19 mouse cellular contexts compared by ENCODE assay signal in the genomic region with DNA sequence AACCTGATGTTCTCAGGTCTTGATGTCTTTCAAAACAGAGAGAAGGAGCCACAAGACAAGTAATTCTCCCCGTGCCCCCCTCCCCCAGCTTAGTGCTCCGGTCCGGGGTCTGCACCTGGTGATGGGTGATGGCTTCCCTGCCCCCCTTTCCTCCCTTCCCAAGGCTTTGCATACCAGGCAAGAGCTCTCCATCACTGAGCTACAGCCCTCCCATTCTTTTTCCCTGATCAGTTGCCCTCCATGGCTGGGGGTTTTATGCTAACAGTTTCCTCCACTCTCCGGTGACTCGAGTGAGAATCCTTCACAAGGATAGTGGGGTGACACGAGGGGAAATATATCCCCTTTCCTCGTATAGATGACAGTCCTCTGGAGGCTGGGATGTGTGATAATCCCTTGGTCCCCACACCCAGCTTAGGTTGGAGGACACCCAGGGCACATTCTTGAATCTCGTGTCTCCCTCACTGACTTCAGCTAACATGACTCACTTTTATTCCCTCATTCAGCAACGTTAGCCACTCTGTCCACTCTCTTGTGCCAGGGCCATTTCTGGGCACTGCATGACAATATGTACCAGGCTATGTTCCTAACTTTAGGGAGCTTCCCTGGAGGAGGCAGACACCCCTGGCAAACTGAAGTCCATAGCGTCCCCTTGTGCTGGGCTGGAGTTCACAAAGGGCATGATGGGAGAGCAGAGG.
DNase-seq lines count a peak whose midpoint lies in the region; ATAC-seq lines count a peak whose summit lies in the region.
"Had no signal": no experiment of that assay in that cellular context is flagged by ENCODE, and none has a peak within 500 bp of the region (broad histone marks: within the 10 kb centered on the region; RNA-seq: fewer than 3 reads in every experiment).

No protein-coding gene starts in this region.

- no peak for ATAC-seq in intestine, embryonic 14.5 days (replicated peaks; ENCODE audit: low FRiP score, low TSS enrichment, low read depth)
- ATAC-seq in intestine, embryonic 16.5 days = no peak
- ATAC-seq: forebrain, embryonic 13.5 days had no signal

- H3K36me3 ChIP-seq in intestine, embryonic 14.5 days (ENCODE audit: control insufficient read depth, insufficient read depth, low read length) = no peaks in the 10 kb centered on the region
- no peaks in the 10 kb centered on the region for H3K36me3 ChIP-seq in intestine, embryonic 16.5 days (ENCODE audit: control insufficient read depth, insufficient read depth, low read length)
- H3K36me3 ChIP-seq: hindbrain, embryonic 15.5 days; limb, embryonic 13.5 days; midbrain, embryonic 10.5 days; neural tube, embryonic 13.5 days had no signal

- DNase-seq in gastrocnemius, postnatal 36 days = peak; percentile 51 to 53
- DNase-seq in gastrocnemius, postnatal 10 days = no peak
- DNase-seq in intestine, embryonic 14.5 days (ENCODE audit: low spot score) = peak; percentile 49
- DNase-seq in Muller cell, postnatal 12 days (ENCODE audit: inconsistent ontology term) = peak; percentile 80
- DNase-seq in skeletal muscle tissue, adult 2 months (ENCODE audit: low read depth, low spot score) = peak; percentile 66
- DNase-seq in right cerebral cortex, postnatal 25 days = no peak
- DNase-seq in kidney, adult 18-20 months = no peak
- DNase-seq: B cell, adult 2 months; cerebellum, adult 9-11 months; embryo, embryonic 11 days; kidney, adult 9 months; layer of hippocampus, adult 9-11 months; thymus, postnatal 4 days had no signal

- no peak overlapping the region for H3K27ac ChIP-seq in intestine, embryonic 14.5 days (ENCODE audit: low read depth)
- H3K27ac ChIP-seq in intestine, embryonic 16.5 days (ENCODE audit: low read length) = no peak overlapping the region
- H3K27ac ChIP-seq: forebrain, embryonic 13.5 days; hindbrain, embryonic 15.5 days; limb, embryonic 13.5 days; midbrain, embryonic 10.5 days; neural tube, embryonic 13.5 days had no signal

- H3K4me1 ChIP-seq in intestine, embryonic 14.5 days (replicated peaks; ENCODE audit: control insufficient read depth, insufficient read depth, low read length) = no peaks in the 10 kb centered on the region
- no peaks in the 10 kb centered on the region for H3K4me1 ChIP-seq in intestine, embryonic 16.5 days (ENCODE audit: control insufficient read depth, insufficient read depth, low read length)
- H3K4me1 ChIP-seq: hindbrain, embryonic 15.5 days; midbrain, embryonic 10.5 days; neural tube, embryonic 13.5 days had no signal

- 0 out of 2 replicates have a peak, but pooled peaks cover under 1% of the 10 kb centered on the region for H3K9me3 ChIP-seq in intestine, embryonic 14.5 days (ENCODE audit: control insufficient read depth, low read length)
- peaks cover 2% of the 10 kb centered on the region; the same call in 1 of the 2 replicates for H3K9me3 ChIP-seq in intestine, embryonic 16.5 days (ENCODE audit: control insufficient read depth, low read length)
- H3K9me3 ChIP-seq: hindbrain, embryonic 15.5 days; midbrain, embryonic 10.5 days; neural tube, embryonic 13.5 days had no signal

- no peak overlapping the region for H3K9ac ChIP-seq in intestine, embryonic 14.5 days (ENCODE audit: low read length)
- no peak overlapping the region for H3K9ac ChIP-seq in intestine, embryonic 16.5 days (ENCODE audit: low read depth, low read length)
- H3K9ac ChIP-seq: forebrain, embryonic 13.5 days; hindbrain, embryonic 15.5 days; limb, embryonic 13.5 days; neural tube, embryonic 13.5 days had no signal

- intact Hi-C loops in gastrocnemius, postnatal 36 days (cut with DNase I) = no loop called here

- 76% methylated on average over 10 of the region's 10 CpGs for WGBS in intestine, embryonic 14.5 days
- 77% methylated on average over 10 of the region's 10 CpGs for WGBS in intestine, embryonic 16.5 days

- H3K4me3 ChIP-seq in intestine, embryonic 14.5 days (ENCODE audit: low read depth, low read length) = no peak overlapping the region
- H3K4me3 ChIP-seq in intestine, embryonic 16.5 days (ENCODE audit: low read length) = no peak overlapping the region
- H3K4me3 ChIP-seq: forebrain, embryonic 13.5 days; hindbrain, embryonic 15.5 days; limb, embryonic 13.5 days; midbrain, embryonic 10.5 days; neural tube, embryonic 13.5 days had no signal

- H3K27me3 ChIP-seq in intestine, embryonic 14.5 days (replicated peaks; ENCODE audit: control insufficient read depth, insufficient read depth, low read length) = no peaks in the 10 kb centered on the region
- no peaks in the 10 kb centered on the region for H3K27me3 ChIP-seq in intestine, embryonic 16.5 days (replicated peaks; ENCODE audit: control insufficient read depth, insufficient read depth, low read length)
- H3K27me3 ChIP-seq: forebrain, embryonic 13.5 days; hindbrain, embryonic 15.5 days; limb, embryonic 13.5 days; neural tube, embryonic 13.5 days had no signal

- no peak overlapping the region for H3K4me2 ChIP-seq in intestine, embryonic 14.5 days (ENCODE audit: low read length)
- H3K4me2 ChIP-seq in intestine, embryonic 16.5 days (ENCODE audit: low read depth, low read length) = no peak overlapping the region
- H3K4me2 ChIP-seq: forebrain, embryonic 13.5 days; hindbrain, embryonic 15.5 days; limb, embryonic 13.5 days; neural tube, embryonic 13.5 days had no signal

Comparison
In these comparisons a context has a peak if more than half of its experiments do, and no peak if none do; other contexts are left out.
1. DNase-seq: peak in gastrocnemius, postnatal 36 days (2 of 2), intestine, embryonic 14.5 days (single experiment), Muller cell, postnatal 12 days (single experiment) and skeletal muscle tissue, adult 2 months (single experiment); none in gastrocnemius, postnatal 10 days (single experiment), right cerebral cortex, postnatal 25 days (single experiment) and kidney, adult 18-20 months (single experiment).